Mouse (Mus musculus) left cerebral cortex, postnatal 25 days (tissue): ENCODE results near the gene Ankrd45. TPM values are rescaled to one million over a fixed set of nuclear protein-coding genes. Genes with fewer than 3 reads are reported as not detected.
A peak's percentile ranks its signal among the peaks of the same experiment; 100 is the strongest.
"Not testable (repeated sequence)": the region's sequence is repeated elsewhere in the genome, so short reads cannot be mapped to it uniquely, and the experiment has no call there.

Source experiments
- DNase-seq, 2 experiments: peaks; one replicate each; pipeline ENCODE4 v3.0.0; 2022; ENCODE audit warnings: low spot score in 2 of 2, mixed read lengths in 1 of 2
- intact Hi-C: fragments of 180-260 bp; cut with DNase I; formaldehyde crosslinking; loops from one replicate; pipeline ENCODE4 v1.15.1; 2025
- total RNA-seq, 2 experiments: library from RNA; stranded (reverse); gene quantifications; 2 replicates each; pipeline ENCODE4 v1.2.3; 2021

Gene Ankrd45
- 10 to 100 TPM; 51.6 to 57.1 TPM for total RNA-seq

DNA sequence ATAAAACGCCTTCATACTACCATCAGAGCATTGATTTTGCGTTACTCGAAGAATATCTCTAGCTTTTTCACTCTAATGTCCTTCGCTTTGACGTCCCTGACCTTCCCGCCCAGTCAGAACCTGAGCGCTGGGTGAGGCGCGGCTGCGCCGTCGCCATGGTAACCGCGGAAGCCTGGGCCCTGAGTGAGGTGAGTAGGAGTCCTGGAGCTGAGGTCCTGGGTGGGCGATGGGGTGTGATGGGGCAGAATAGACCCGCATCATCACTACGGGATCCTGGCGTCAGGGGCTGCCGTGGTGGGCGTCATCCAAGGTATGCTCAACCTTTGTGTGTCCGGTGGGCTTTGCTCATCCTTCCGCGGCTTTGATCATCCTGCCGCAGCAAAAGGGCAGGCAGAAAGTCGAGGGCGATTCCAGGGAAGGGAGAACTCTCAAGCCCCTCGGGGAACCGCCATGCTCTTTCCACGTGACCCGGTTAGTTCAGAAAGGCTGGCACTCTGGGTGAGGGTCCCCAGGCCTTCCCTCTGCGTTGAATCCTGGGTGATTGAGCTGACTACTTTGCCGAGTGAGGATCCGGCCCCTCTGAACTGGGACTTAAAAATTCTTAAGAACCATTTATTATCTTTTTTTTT, at the start of gene Ankrd45:
Ankrd45 (plus strand) TSS at position 161 of the 629 bp plus-strand sequence.
- peak; percentile 67 to 83 for DNase-seq
- intact Hi-C loops: no loop called here

DNA sequence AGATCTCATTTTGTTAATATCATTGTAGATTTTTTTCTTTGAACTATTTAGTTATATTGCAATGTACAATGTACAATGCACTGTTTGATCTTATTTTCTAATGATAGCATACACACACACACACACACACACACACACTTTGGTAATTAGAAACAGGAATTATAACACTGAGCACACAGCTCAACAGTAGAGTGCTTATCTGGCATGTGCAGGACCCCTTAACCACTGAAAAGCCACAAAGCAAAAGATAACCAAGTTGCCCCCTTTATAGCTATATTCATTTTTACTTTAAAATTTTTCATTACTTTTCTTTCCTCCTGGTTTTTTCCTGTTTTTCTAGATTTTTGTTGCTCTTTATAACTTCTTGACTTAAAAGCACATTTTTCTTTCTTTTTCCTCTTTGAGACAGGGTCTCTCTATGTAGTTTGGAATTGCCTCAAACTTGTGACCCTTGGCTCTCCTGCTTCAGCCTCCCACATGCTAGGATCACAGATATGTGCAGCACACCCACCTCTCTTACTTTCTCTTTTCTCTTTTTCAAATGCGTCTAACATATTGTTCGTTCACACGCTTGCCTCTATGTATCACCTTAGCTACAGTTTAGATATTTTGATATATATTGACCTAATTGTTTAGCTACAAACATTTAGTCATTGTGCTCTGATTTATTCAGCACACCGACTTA, 42.6 kb upstream of the Ankrd45 start:
- DNase-seq: no peak
- intact Hi-C loops: no loop called here

DNA sequence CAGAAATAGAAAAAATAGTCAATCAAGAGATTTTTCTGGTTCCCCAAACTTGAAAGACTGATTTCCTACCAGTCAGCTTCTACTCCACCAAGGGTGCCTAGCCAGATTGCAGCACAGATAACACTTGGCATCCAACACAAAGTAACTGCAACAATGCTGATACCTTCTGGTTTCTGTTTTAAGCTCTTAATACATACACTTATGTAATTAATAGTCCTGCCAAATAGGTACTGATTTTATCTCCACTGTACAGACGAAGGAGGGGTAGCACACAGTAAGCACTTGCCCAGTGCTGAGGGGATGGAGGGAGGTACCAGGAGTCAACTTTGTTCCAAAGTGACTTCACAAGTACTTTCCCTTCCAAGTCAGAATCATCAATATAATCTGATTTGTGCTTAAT, 38.6 kb upstream of the Ankrd45 start:
- intact Hi-C loops: no loop called here
- no peak for DNase-seq

DNA sequence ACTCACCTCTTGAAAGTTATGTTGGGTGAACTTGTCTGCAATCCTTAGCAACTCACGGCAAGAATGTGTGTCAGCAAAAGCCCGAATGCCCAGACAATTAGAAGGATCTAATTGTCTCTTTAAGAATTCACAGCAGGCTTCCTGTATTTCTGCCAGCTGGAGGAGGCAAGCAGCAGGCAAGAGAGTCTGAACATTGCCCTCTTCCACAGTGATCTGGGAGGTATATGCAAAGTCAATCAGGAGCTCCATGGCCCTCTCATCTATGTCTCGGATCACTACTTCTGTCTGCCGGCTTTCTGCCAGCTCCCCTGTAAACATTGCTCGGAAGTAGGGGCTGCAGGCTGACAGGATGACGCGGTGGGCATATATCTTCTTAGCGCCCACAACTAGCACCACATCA, 33.3 kb upstream of the Ankrd45 start:
- intact Hi-C loops: no loop called here
- DNase-seq: no peak

DNA sequence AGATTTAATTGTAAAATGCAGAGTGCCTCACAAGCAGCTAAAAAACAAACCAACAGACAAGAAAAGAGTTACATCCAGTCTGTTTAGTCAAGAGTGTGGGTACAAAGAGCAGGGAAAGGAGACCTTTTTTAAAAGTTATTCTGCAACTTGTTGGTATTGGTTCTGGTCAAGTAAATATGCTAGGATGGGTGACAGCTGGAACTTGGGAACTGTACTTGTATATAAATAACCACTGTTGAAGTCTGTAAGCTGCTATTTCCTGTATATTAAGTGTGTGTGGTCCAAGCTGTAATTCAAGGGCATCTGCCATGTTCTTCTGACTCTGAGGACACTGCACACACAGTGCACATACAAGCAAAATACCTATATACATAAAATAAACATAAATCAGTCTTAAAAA, 27.9 kb upstream of the Ankrd45 start:
- no peak for DNase-seq
- intact Hi-C loops: no loop called here

DNA sequence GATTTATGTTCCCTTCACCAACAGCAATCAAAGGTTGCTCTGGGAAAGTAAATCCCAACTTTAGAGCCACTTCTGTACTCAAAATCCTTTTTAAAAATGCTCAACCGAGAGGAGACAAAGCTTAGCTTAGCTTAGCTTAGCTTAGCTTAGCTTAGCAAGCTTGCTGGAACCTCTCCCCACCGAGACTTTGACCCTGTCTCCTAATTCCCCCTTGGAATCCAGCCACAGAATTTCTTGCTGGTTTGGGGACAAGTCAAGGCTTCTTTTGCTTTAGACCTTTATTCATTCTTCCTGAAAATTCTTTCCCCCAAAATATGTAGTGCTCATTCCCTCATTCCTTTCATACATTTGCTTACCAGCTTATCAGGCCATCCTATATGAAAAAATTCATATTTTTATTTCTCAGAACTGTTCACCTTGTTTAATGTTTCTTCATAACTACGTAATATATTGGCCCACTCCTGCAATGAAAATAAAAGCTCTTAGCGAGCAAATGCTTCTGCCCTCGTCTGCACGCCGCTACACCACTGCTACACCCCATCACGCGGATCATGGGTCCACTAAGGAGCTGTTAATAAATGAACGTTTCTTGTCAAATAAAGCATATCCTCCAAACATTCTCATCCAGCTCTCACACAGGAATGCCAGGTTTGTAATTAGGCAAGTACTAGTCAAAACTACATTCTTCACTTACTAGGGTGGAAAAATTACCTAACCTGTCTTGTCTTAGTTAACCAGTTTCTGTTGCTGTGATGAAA, 19.7 kb upstream of the Ankrd45 start:
- intact Hi-C loops: no loop called here
- no peak for DNase-seq

DNA sequence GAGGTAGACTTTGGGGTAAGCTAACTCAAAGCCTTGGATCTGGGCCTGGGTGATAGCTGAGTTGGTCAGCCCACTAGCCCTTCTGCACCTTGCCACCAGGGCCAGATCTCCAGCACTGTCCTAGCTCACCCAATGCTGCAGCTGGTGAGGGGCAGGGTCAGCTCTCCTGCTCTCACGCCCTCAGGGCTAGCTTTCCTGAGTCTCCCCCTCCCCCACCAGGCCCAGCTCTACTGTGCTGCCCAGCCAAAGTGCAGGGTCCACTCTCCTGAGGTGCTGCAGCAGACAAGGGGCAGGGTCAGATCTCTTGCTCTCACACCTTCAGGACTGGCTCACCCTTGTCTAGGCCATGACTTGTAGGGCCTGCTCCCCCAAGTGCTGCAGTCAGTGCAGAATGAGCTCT, 16.0 kb upstream of the Ankrd45 start:
- no peak for DNase-seq
- intact Hi-C loops: no loop called here

DNA sequence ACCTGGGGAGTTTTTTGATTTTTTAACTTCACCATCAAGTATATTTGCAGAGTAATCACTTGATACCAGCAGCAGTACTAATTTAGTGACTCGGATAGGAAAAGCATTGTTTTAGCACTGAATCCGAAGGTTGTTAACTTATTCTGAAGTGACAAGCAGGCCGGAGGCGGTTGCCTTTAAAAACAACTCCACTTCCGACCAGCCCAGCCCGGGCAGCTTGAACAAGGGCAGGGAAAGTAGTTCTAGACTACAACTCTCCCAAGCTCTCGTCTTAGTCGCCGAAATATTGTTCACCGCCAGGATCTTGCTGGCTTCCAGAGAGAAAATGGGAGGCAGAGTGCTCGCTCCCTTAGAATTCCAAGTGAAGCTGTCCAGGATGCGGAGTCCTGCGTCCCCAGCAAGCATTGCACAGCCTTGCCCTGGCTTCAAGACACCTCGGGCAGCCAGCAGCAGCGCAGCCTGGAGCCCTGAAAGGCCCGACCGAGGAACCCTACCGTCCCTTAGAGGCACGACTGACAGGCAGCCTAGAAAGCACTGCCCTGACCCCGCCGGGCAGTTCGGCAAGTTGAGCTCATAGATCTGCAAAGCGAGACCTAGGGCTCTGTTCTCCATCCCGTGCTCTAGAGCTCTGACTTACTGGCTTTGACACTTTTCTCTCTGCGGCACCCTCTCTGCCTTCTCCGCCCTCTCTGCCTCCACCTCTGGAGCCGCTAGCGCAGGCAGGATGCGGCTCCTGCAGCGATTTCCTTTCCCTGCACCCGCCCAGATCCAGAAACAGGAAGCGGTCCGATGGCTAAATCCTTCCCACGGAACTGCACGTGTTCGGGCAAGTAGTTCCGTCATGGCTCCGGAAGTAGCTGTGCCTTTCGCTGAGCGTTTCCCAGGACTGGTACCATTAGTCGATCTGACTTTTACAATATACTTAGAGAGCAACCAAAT, 11.5 kb upstream of the Ankrd45 start, which contains the start of gene Klhl20:
Klhl20 (minus strand) TSS at position 786 of the 939 bp plus-strand sequence.
- DNase-seq: peak; percentile 94 to 96
- intact Hi-C loops: loop anchor here (5.0 kb wide), 1 partner anchor 836 kb away; the partner anchor contains the start of gene Pigc

DNA sequence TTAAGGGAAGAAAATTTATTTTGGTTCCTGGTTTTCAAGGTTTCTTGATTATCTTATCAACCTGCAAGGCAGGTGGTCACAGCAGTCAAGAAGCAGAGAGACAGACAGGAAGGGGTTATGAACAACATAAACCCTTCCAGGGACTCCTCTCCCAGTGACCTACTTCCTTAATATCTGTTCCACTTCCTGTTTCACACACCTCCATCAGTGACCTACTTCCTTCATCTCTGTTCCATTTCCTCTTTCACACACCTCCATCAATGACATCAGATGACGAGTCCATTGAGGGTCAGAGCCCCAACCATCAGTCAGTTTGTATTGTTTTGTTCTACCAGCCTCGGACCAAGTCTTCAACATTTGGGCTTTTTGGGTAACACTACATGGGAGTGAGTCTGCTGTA, 3.0 kb upstream of the Ankrd45 start:
- intact Hi-C loops: no loop called here
- DNase-seq: no peak

DNA sequence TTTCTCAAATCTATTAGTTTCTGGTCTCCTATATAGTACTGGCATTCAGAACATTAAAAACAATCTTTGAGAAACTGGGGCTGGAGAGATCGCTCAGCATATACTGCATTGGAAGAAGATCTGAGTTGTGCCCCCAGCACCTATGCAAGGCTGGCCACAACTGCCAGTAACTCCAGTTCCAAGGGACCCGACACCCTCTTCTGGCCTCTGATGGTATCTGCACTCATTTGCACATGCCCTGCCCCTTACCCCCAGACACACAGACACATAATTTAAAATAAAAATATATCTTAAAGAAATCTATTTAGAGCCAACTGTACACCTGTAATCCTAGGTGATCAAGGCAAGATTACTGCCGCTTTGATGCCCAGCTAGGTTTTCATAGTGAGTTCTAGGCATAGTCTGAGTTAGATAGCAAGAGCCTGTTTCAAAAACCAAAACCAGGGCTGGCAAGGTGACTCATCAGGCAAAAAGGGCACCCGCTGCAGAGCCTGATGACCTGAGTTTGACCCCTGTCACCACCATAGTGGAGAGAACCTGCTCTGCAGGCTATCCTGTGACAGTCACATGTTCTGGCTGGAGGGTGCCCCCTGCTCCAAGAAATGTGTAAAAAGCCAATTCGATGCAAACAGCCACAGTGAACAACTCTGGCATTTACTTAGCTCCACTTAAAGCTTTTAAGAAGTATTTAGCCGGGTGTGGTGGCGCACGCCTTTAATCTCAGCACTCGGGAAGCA, 2.3 kb upstream of the Ankrd45 start:
- no peak for DNase-seq
- intact Hi-C loops: no loop called here

DNA sequence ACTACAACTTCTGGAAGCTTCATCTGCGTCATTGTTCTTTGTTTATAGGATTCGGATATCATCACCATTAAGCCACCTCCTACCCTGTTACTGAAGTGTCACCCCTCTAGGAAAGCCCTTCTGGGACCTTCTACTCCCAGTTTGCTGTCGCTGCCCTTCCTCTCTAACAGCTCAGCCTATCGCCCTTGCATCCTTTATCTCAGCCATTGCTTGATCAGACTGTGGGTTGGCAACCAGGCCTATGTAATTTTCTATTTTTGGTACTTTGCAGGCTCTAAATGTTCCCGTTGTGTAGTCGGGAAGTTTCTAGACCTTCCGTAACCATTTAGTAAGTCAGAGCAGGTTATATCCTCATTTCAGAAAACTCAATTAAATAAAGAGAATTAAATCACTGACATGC, 725 bp downstream of the Ankrd45 start:
- peak; percentile 23 to 25 for DNase-seq
- intact Hi-C loops: no loop called here

DNA sequence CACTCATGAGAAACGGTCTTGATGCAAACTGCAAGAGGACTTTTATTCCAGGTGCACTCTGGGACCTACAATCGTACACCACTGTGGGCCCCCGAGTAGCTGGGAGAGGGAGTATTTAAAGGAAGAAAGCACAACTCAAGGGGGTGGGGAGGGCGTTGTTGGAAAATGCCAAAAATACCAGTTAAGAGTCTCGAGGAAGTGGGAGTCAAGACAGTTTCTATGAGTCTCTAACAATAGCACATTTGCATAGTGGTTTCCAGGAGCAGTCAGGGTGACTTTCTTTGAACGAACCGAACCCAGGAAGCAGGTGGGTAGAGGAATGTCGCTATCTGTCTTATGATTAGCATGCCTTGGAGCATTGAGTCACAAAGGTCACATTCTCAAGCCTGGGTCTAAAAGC, 3.1 kb downstream of the Ankrd45 start:
- intact Hi-C loops: not testable (repeated sequence)
- peak in 1 of 2 experiments; percentile 21 for DNase-seq

DNA sequence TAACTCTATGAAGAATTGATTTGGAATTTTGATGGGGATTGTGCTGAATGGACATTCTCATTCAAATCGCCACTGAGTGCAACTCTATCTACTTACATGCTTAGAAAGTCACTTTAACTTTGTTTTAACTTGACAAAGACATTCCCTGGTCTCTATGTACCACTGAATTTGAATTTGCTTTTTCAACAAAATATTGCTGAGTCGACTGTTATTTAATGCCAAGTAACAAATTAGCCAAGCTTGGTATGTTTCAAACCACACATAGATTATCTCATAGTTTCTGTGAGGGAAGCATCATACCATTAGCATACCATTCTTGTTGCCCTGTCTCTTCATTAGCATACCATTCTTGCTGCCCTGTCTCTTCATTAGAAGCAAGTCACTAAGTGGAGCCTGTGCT, 5.4 kb downstream of the Ankrd45 start:
- no peak for DNase-seq
- intact Hi-C loops: no loop called here

DNA sequence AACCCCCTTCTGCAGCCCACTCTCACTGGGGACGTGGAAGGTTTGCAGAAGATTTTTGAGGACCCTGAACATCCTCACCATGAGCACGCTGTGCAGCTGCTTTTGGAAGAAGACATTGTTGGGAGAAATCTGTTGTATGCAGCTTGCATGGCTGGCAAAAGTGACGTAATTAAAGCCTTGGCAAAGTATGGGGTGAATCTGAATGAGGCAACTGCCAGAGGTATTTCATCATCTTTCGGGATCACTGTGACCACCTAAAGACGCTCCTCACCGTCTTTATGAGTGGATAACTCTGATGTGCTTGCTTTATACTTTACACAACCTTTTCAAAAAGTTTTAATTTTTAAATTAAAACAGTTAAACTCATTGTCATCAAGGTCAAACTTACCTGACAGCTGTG, 8.6 kb downstream of the Ankrd45 start:
- DNase-seq: no peak
- intact Hi-C loops: no loop called here

DNA sequence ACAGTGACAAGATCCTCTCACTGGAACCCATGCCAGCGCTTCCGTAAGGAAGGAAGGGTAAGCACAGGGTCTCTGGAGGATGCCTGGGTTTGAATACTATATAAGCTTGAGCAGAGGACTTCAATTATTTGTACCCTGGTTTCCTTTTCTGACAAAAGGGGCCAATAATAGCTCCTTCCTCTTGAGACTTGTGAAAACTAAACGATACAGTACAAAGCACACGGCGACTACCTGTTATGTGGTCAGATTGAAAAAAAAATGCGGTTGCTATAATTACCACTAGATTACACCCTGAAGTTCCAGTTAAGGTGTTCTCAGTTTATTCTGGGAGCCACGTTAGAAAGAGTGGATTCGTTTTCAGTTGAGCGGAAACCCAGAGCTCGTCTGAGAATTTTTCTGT, 14.1 kb downstream of the Ankrd45 start:
- intact Hi-C loops: no loop called here
- no peak for DNase-seq

DNA sequence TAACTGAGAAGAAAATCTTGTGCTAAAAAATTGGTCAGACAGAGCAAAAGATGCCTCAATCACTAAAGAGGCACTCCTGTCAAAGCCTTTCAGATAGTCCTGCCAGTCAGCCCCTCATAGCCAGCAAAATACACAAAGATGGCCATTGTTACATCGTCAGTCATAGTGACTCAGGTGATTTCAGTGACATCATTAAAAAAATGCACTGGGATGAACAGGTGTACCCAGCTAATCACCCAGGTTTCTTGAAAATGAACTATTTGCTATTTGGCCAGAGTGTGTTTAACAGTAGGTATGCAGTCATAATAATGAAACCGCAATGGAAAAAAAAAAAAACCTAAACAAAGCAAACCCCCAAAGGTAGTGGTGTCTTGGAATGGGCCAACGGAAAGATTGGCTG, 16.7 kb downstream of the Ankrd45 start, which contains the start of gene Tex50:
Tex50 (minus strand) TSS at position 101 of the 400 bp plus-strand sequence.
- no peak for DNase-seq
- intact Hi-C loops: no loop called here

DNA sequence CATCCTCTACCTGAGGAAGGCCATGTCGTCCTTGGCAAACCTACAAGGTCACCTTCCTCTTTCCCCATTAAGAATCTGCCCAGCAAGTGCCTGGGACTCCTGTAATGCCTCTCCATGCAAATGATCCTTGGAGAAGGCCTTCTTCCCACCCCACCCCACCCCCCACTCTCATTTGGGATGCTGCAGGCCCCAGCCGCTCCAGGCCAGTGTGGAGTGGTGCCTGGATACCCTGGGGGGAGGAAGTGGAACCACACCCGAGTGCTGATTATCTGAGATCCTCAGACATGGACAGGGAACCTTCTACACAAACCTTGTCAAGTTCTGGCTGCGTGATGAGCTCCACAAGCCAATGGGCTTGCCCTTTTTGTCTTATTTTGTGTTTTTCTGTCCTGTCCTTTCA, 17.8 kb downstream of the Ankrd45 start:
- no peak for DNase-seq
- intact Hi-C loops: no loop called here

DNA sequence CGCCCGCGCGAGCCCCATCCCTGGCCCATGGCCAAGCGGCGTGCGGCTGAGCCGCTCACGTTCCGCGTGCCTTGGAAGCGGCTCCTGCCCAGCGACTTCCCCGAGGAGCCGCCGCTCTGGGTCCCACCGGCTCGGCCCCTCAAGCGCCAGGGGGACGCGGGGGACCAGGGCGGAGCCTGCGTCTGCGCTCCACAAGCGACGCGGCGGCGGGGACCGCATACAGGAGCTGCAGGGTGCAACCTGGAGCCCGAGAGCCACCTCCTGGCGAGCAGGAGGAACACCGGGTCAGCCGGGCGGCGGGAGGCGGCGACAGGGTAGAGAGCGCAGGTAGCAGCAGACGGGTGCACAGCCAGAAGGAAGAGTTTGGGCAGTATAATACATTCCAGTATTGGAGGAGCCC, 28.2 kb downstream of the Ankrd45 start:
- intact Hi-C loops: no loop called here
- peak; percentile 67 to 74 for DNase-seq

DNA sequence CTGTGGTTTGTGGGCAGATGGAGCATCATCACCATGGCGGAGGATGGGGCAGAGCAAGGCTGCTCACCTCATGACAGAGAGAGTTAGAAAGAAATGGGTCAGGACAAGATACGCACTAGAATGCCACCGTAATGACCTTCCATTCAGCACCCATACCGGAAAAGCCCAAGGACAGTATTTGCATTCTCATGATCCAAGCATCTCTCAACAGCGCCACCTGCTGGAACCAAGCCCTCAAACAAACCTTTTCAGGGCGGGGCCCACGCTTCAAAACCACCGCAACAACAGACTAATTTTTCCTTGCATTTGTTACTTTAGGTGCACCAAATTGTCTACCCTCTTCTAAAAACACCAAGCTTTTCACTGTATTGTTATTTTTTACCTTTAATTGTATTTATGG, 38.2 kb downstream of the Ankrd45 start:
- intact Hi-C loops: no loop called here
- DNase-seq: peak; percentile 7 to 28
